In genomic region chr5:125381954-125382672, GRCm38 (mm10) we compare ENCODE assay signal across 15 mouse cellular contexts. TPM values are rescaled to one million over a fixed set of nuclear protein-coding genes. Genes with fewer than 3 reads are reported as not detected.
DNase-seq lines count a peak whose midpoint lies in the region; ATAC-seq and TF ChIP-seq lines count a peak whose summit lies in the region.
"Had no signal": no experiment of that assay in that cellular context is flagged by ENCODE, and none has a peak within 500 bp of the region (broad histone marks: within the 10 kb centered on the region; RNA-seq: fewer than 3 reads in every experiment).

No protein-coding gene starts in this region.

- 0 out of 2 replicates have a peak, but pooled peaks have one; percentile 12 for ATAC-seq in forebrain, embryonic 16.5 days
- ATAC-seq in forebrain, embryonic 13.5 days = no peak; the same call in 1 of the 2 replicates
- ATAC-seq in lung, embryonic 14.5 days (ENCODE audit: insufficient read depth) = no peak
- peak; percentile 52 for ATAC-seq in intestine, embryonic 15.5 days
- 0 out of 2 replicates have a peak, but pooled peaks have one; percentile 10 for ATAC-seq in stomach, embryonic 16.5 days (ENCODE audit: insufficient read depth, low FRiP score)

- no peaks in the 10 kb centered on the region for H3K27me3 ChIP-seq in forebrain, embryonic 16.5 days (replicated peaks; ENCODE audit: control insufficient read depth, insufficient read depth, low read length)
- H3K27me3 ChIP-seq in forebrain, embryonic 13.5 days = no peaks in the 10 kb centered on the region
- no peaks in the 10 kb centered on the region for H3K27me3 ChIP-seq in lung, embryonic 14.5 days (ENCODE audit: insufficient read depth, low read length)
- no peaks in the 10 kb centered on the region for H3K27me3 ChIP-seq in intestine, embryonic 15.5 days (replicated peaks)
- no peaks in the 10 kb centered on the region for H3K27me3 ChIP-seq in stomach, embryonic 16.5 days (ENCODE audit: control insufficient read depth, insufficient read depth, low read length)
- H3K27me3 ChIP-seq: heart, embryonic 13.5 days; kidney, embryonic 15.5 days; midbrain, embryonic 12.5 days; Patski had no signal

- no peaks in the 10 kb centered on the region for H3K9me3 ChIP-seq in forebrain, embryonic 16.5 days (ENCODE audit: control insufficient read depth, low read length)
- no peaks in the 10 kb centered on the region for H3K9me3 ChIP-seq in forebrain, embryonic 13.5 days (replicated peaks)
- no peaks in the 10 kb centered on the region for H3K9me3 ChIP-seq in lung, embryonic 14.5 days (ENCODE audit: low read depth, low read length)
- no peaks in the 10 kb centered on the region for H3K9me3 ChIP-seq in intestine, embryonic 15.5 days
- H3K9me3 ChIP-seq in stomach, embryonic 16.5 days (replicated peaks; ENCODE audit: control insufficient read depth, low read length) = no peaks in the 10 kb centered on the region
- H3K9me3 ChIP-seq: heart, embryonic 13.5 days; hindbrain, embryonic 10.5 days; kidney, embryonic 15.5 days; midbrain, embryonic 12.5 days had no signal

- H3K9ac ChIP-seq in forebrain, embryonic 16.5 days (replicated peaks; ENCODE audit: low read depth, low read length) = no peak overlapping the region
- no peak overlapping the region for H3K9ac ChIP-seq in forebrain, embryonic 13.5 days
- no peak overlapping the region for H3K9ac ChIP-seq in lung, embryonic 14.5 days
- no peak overlapping the region for H3K9ac ChIP-seq in intestine, embryonic 15.5 days
- H3K9ac ChIP-seq in stomach, embryonic 16.5 days (ENCODE audit: low read length) = no peak overlapping the region
- H3K9ac ChIP-seq: forebrain, postnatal 0 days; heart, embryonic 13.5 days; kidney, embryonic 15.5 days; midbrain, embryonic 12.5 days had no signal

- no peak overlapping the region for H3K4me3 ChIP-seq in forebrain, embryonic 16.5 days (replicated peaks; ENCODE audit: low read length)
- no peak overlapping the region for H3K4me3 ChIP-seq in forebrain, embryonic 13.5 days
- H3K4me3 ChIP-seq in lung, embryonic 14.5 days (ENCODE audit: low read depth, low read length) = no peak overlapping the region
- H3K4me3 ChIP-seq in intestine, embryonic 15.5 days (replicated peaks) = no peak overlapping the region
- H3K4me3 ChIP-seq in stomach, embryonic 16.5 days (replicated peaks; ENCODE audit: low read length) = no peak overlapping the region
- H3K4me3 ChIP-seq: heart, embryonic 13.5 days; hindbrain, embryonic 10.5 days; kidney, embryonic 15.5 days; midbrain, embryonic 12.5 days had no signal

- WGBS in forebrain, embryonic 16.5 days = 78% methylated on average over 5 of the region's 5 CpGs
- WGBS in forebrain, embryonic 13.5 days = 76% methylated on average over 5 of the region's 5 CpGs
- WGBS in lung, embryonic 14.5 days = 68% methylated on average over 5 of the region's 5 CpGs
- 72% methylated on average over 5 of the region's 5 CpGs for WGBS in intestine, embryonic 15.5 days
- 63% methylated on average over 5 of the region's 5 CpGs for WGBS in stomach, embryonic 16.5 days

- peaks cover 8% of the 10 kb centered on the region; the same call in 1 of the 2 replicates for H3K36me3 ChIP-seq in forebrain, embryonic 16.5 days (ENCODE audit: control insufficient read depth, insufficient read depth)
- peaks cover 21% of the 10 kb centered on the region for H3K36me3 ChIP-seq in forebrain, embryonic 13.5 days (ENCODE audit: poor library complexity, severe bottlenecking)
- peaks cover 27% of the 10 kb centered on the region for H3K36me3 ChIP-seq in lung, embryonic 14.5 days (ENCODE audit: insufficient read depth)
- peaks cover 8% of the 10 kb centered on the region; the same call in 1 of the 2 replicates for H3K36me3 ChIP-seq in intestine, embryonic 15.5 days
- H3K36me3 ChIP-seq in stomach, embryonic 16.5 days (ENCODE audit: control insufficient read depth, insufficient read depth, low read length) = 0 out of 2 replicates have a peak, but pooled peaks cover 11% of the 10 kb centered on the region

- H3K27ac ChIP-seq in forebrain, embryonic 16.5 days (ENCODE audit: low read length) = no peak overlapping the region
- no peak overlapping the region for H3K27ac ChIP-seq in forebrain, embryonic 13.5 days
- no peak overlapping the region for H3K27ac ChIP-seq in lung, embryonic 14.5 days (ENCODE audit: low read depth)
- H3K27ac ChIP-seq in intestine, embryonic 15.5 days = no peak overlapping the region
- no peak overlapping the region for H3K27ac ChIP-seq in stomach, embryonic 16.5 days (ENCODE audit: low read length)
- H3K27ac ChIP-seq: heart, embryonic 13.5 days; hindbrain, embryonic 10.5 days had no signal

- TF ChIP-seq CTCF in lung, embryonic 14.5 days (IDR thresholded peaks at IDR 0.05; ENCODE audit: low read depth) = no peak

- no peak overlapping the region for H3K4me2 ChIP-seq in forebrain, embryonic 16.5 days (ENCODE audit: low read length)
- H3K4me2 ChIP-seq in forebrain, embryonic 13.5 days = no peak overlapping the region
- no peak overlapping the region for H3K4me2 ChIP-seq in lung, embryonic 14.5 days
- no peak overlapping the region for H3K4me2 ChIP-seq in intestine, embryonic 15.5 days (replicated peaks)
- no peak overlapping the region for H3K4me2 ChIP-seq in stomach, embryonic 16.5 days (ENCODE audit: low read depth, low read length)
- H3K4me2 ChIP-seq: heart, embryonic 13.5 days; kidney, embryonic 15.5 days; midbrain, embryonic 12.5 days had no signal

- DNase-seq in lung, embryonic 14.5 days = peak; percentile 18
- no peak for DNase-seq in lung, postnatal 4 days
- no peak for DNase-seq in right cerebral cortex, postnatal 36 days (ENCODE audit: low spot score in 2 of 2)
- no peak for DNase-seq in B cell, adult 2 months

- peaks cover 15% of the 10 kb centered on the region for H3K4me1 ChIP-seq in forebrain, embryonic 16.5 days (replicated peaks; ENCODE audit: control insufficient read depth, insufficient read depth, low read length)
- peaks cover 20% of the 10 kb centered on the region for H3K4me1 ChIP-seq in forebrain, embryonic 13.5 days
- no peaks in the 10 kb centered on the region for H3K4me1 ChIP-seq in lung, embryonic 14.5 days (ENCODE audit: insufficient read depth)
- no peaks in the 10 kb centered on the region for H3K4me1 ChIP-seq in intestine, embryonic 15.5 days (replicated peaks)
- H3K4me1 ChIP-seq in stomach, embryonic 16.5 days (ENCODE audit: control insufficient read depth, insufficient read depth, low read length) = peaks cover 8% of the 10 kb centered on the region

RNA-seq across cellular contexts. Expression of gene Gm10382, which starts 7.0 kb away (rescaled TPM):
- 0.39 and 0.46 TPM in 2 replicates for polyA plus RNA-seq in forebrain, embryonic 16.5 days (2015; fragmentation: Nextera tagmentation; extraction: Ambion mirVana)
- 0.27 and 0.38 TPM in 2 replicates for polyA plus RNA-seq in forebrain, embryonic 13.5 days (2015; fragmentation: Nextera tagmentation; extraction: Ambion mirVana)
- 0.45 and 0.46 TPM in 2 replicates for polyA plus RNA-seq in lung, embryonic 14.5 days (2014; fragmentation: Nextera tagmentation; extraction: Ambion mirVana)
- 0.23 and 0.40 TPM in 2 replicates for polyA plus RNA-seq in intestine, embryonic 15.5 days (2015; fragmentation: Nextera tagmentation; extraction: Ambion mirVana)
- polyA plus RNA-seq in stomach, embryonic 16.5 days (2015; fragmentation: Nextera tagmentation; extraction: Ambion mirVana) = 0.32 and 0.37 TPM in 2 replicates
- polyA plus RNA-seq: neural tube, embryonic 11.5 days had no signal

RNA-seq across cellular contexts. Expression of gene Ubc, which starts 7.9 kb away (rescaled TPM):
- 1,295 and 1,372 TPM in 2 replicates for polyA plus RNA-seq in forebrain, embryonic 16.5 days (2015; fragmentation: Nextera tagmentation; extraction: Ambion mirVana)
- 1,082 and 1,216 TPM in 2 replicates for polyA plus RNA-seq in forebrain, embryonic 13.5 days (2015; fragmentation: Nextera tagmentation; extraction: Ambion mirVana)
- 1,057 and 1,103 TPM in 2 replicates for polyA plus RNA-seq in lung, embryonic 14.5 days (2014; fragmentation: Nextera tagmentation; extraction: Ambion mirVana)
- polyA plus RNA-seq in intestine, embryonic 15.5 days (2015; fragmentation: Nextera tagmentation; extraction: Ambion mirVana) = 875 and 888 TPM in 2 replicates
- polyA plus RNA-seq in stomach, embryonic 16.5 days (2015; fragmentation: Nextera tagmentation; extraction: Ambion mirVana) = 1,047 and 1,111 TPM in 2 replicates

RNA-seq across cellular contexts. Expression of gene Scarb1, which starts 41.2 kb away (rescaled TPM):
- 33.4 and 38.3 TPM in 2 replicates for polyA plus RNA-seq in forebrain, embryonic 16.5 days (2015; fragmentation: Nextera tagmentation; extraction: Ambion mirVana)
- polyA plus RNA-seq in forebrain, embryonic 13.5 days (2015; fragmentation: Nextera tagmentation; extraction: Ambion mirVana) = 26.4 and 29.8 TPM in 2 replicates
- 51.4 and 58.0 TPM in 2 replicates for polyA plus RNA-seq in lung, embryonic 14.5 days (2014; fragmentation: Nextera tagmentation; extraction: Ambion mirVana)
- 59.3 and 70.0 TPM in 2 replicates for polyA plus RNA-seq in intestine, embryonic 15.5 days (2015; fragmentation: Nextera tagmentation; extraction: Ambion mirVana)
- 60.6 and 61.4 TPM in 2 replicates for polyA plus RNA-seq in stomach, embryonic 16.5 days (2015; fragmentation: Nextera tagmentation; extraction: Ambion mirVana)

RNA-seq across cellular contexts. Expression of gene Dhx37, which starts 51.8 kb away (rescaled TPM):
- polyA plus RNA-seq in forebrain, embryonic 16.5 days (2015; fragmentation: Nextera tagmentation; extraction: Ambion mirVana) = 10.5 and 13.5 TPM in 2 replicates
- polyA plus RNA-seq in forebrain, embryonic 13.5 days (2015; fragmentation: Nextera tagmentation; extraction: Ambion mirVana) = 10.2 and 12.3 TPM in 2 replicates
- polyA plus RNA-seq in lung, embryonic 14.5 days (2014; fragmentation: Nextera tagmentation; extraction: Ambion mirVana) = 11.9 and 13.3 TPM in 2 replicates
- polyA plus RNA-seq in intestine, embryonic 15.5 days (2015; fragmentation: Nextera tagmentation; extraction: Ambion mirVana) = 10.7 and 11.3 TPM in 2 replicates
- 8.4 and 10.8 TPM in 2 replicates for polyA plus RNA-seq in stomach, embryonic 16.5 days (2015; fragmentation: Nextera tagmentation; extraction: Ambion mirVana)

RNA-seq across cellular contexts. Expression of gene Bri3bp, which starts 59.3 kb away (rescaled TPM):
- 37.8 and 38.3 TPM in 2 replicates for polyA plus RNA-seq in forebrain, embryonic 16.5 days (2015; fragmentation: Nextera tagmentation; extraction: Ambion mirVana)
- 33.6 and 37.6 TPM in 2 replicates for polyA plus RNA-seq in forebrain, embryonic 13.5 days (2015; fragmentation: Nextera tagmentation; extraction: Ambion mirVana)
- 37.6 and 37.9 TPM in 2 replicates for polyA plus RNA-seq in lung, embryonic 14.5 days (2014; fragmentation: Nextera tagmentation; extraction: Ambion mirVana)
- polyA plus RNA-seq in intestine, embryonic 15.5 days (2015; fragmentation: Nextera tagmentation; extraction: Ambion mirVana) = 59.6 and 60.4 TPM in 2 replicates
- 27.7 and 31.8 TPM in 2 replicates for polyA plus RNA-seq in stomach, embryonic 16.5 days (2015; fragmentation: Nextera tagmentation; extraction: Ambion mirVana)

Comparison
In these comparisons a context has a peak if more than half of its experiments do, and no peak if none do; other contexts are left out.
1. ATAC-seq: peak in forebrain, embryonic 16.5 days (single experiment), intestine, embryonic 15.5 days (single experiment) and stomach, embryonic 16.5 days (single experiment); none in forebrain, embryonic 13.5 days (single experiment) and lung, embryonic 14.5 days (single experiment).